Mouse (Mus musculus) lung, postnatal 0 days (tissue): ENCODE measurements at regions not wholly inside any gene's neighbourhood (a gene's known extent, or its start where the extent isn't known, plus 50 kb on each side); places are given as distances from the start of the nearest gene placed in this dataset.

Experiments used
- CTCF ChIP-seq: IDR thresholded peaks from 2 replicates; pipeline ENCODE4 v1.5.1; 2016; ENCODE audit warnings: antibody characterized with exemption, mild to moderate bottlenecking
- EP300 ChIP-seq: IDR thresholded peaks from 2 replicates; pipeline ENCODE4 v1.6.1; 2016; ENCODE audit warnings: antibody characterized with exemption, mild to moderate bottlenecking, control low read depth

GRCm38 (mm10) chr13:107107572-107107971 is 85.6 kb upstream of the Kif2a start:
- TF ChIP-seq EP300 (no peak), CTCF (no peak)
